Mouse (Mus musculus) bone marrow, adult 2 months (tissue): ENCODE data around the gene Olfr711. TPM values are rescaled to one million over a fixed set of nuclear protein-coding genes. Genes with fewer than 3 reads are reported as not detected.

ENCODE experiments used
- polyA plus RNA-seq: library from polyadenylated mRNA; stranded (reverse); fragments of >200 nt; gene quantifications from 2 replicates; pipeline ENCODE4 v1.2.4, GENCODE M21; 2011; ENCODE audit warnings: low replicate concordance; ENCODE audit not compliant: missing spikeins, insufficient read depth, insufficient read length

Gene Olfr711
- polyA plus RNA-seq, 1 experiment = not detected

Other genes with a start within 250 kb of the Olfr711 start
- not detected in 2 replicates for gene Olfr697, start 233.0 kb downstream of the Olfr711 start, polyA plus RNA-seq
- gene Olfr698, start 220.1 kb downstream of the Olfr711 start, polyA plus RNA-seq = not detected in 2 replicates
- 0.36 and 0.60 TPM in 2 replicates for gene Olfr699, start 182.3 kb downstream of the Olfr711 start, polyA plus RNA-seq
- not detected in 2 replicates for gene Olfr700, start 166.6 kb downstream of the Olfr711 start, polyA plus RNA-seq
- not detected in 2 replicates for gene Olfr701, start 161.3 kb downstream of the Olfr711 start, polyA plus RNA-seq
- gene Olfr702, start 141.6 kb downstream of the Olfr711 start, polyA plus RNA-seq = not detected in 2 replicates
- not detected in 2 replicates for gene Olfr703, start 132.1 kb downstream of the Olfr711 start, polyA plus RNA-seq
- 0.75 TPM in 1 of 2 replicates, not detected in the other for gene Olfr704, start 112.3 kb downstream of the Olfr711 start, polyA plus RNA-seq
- gene Olfr705, start 98.6 kb downstream of the Olfr711 start, polyA plus RNA-seq = not detected in 2 replicates
- gene Olfr706, start 87.3 kb downstream of the Olfr711 start, polyA plus RNA-seq = not detected in 2 replicates
- not detected in 2 replicates for gene Olfr707, start 74.2 kb downstream of the Olfr711 start, polyA plus RNA-seq
- gene Olfr1532-ps1, start 67.5 kb downstream of the Olfr711 start, polyA plus RNA-seq = not detected in 2 replicates
- not detected in 2 replicates for gene Olfr709-ps1, start 43.2 kb downstream of the Olfr711 start, polyA plus RNA-seq
- not detected in 2 replicates for gene Olfr710, start 27.1 kb downstream of the Olfr711 start, polyA plus RNA-seq
- gene Olfr6, start 11.5 kb downstream of the Olfr711 start, polyA plus RNA-seq = 0.29 TPM in 1 of 2 replicates, not detected in the other
- gene Olfr2, start 30.6 kb upstream of the Olfr711 start, polyA plus RNA-seq = not detected in 2 replicates
- not detected in 2 replicates for gene Olfr713, start 55.7 kb upstream of the Olfr711 start, polyA plus RNA-seq
- not detected in 2 replicates for gene Olfr714, start 95.5 kb upstream of the Olfr711 start, polyA plus RNA-seq
- not detected in 2 replicates for gene Olfr17, start 117.8 kb upstream of the Olfr711 start, polyA plus RNA-seq
- gene Olfr715b, start 134.9 kb upstream of the Olfr711 start, polyA plus RNA-seq = not detected in 2 replicates
- not detected in 2 replicates for gene Olfr715, start 155.6 kb upstream of the Olfr711 start, polyA plus RNA-seq
- not detected in 2 replicates for gene Olfr716, start 162.9 kb upstream of the Olfr711 start, polyA plus RNA-seq
- not detected in 2 replicates for gene Nlrp14, start 191.5 kb upstream of the Olfr711 start, polyA plus RNA-seq
- 5.5 TPM in 1 of 2 replicates, not detected in the other for gene Rbmxl2, start 234.0 kb upstream of the Olfr711 start, polyA plus RNA-seq